Mouse (Mus musculus): ENCODE measurements at regions not wholly inside any gene's neighbourhood (a gene's known extent, or its start where the extent isn't known, plus 50 kb on each side); places are given as distances from the start of the nearest gene placed in this dataset.

- DNase-seq (ENCODE audit: low read depth, low spot score) = no peak
Measured at GRCm38 (mm10) chr13:97559611-97560385, 200.6 kb downstream of the Gm10260 start.

- DNase-seq (ENCODE audit: low read depth, low spot score) = no peak
Measured at GRCm38 (mm10) chr13:97558884-97559283, 201.5 kb downstream of the Gm10260 start.

- DNase-seq (ENCODE audit: low read depth, low spot score) = no peak
Measured at GRCm38 (mm10) chr13:97555312-97555711, 205.1 kb downstream of the Gm10260 start.

GRCm38 (mm10) chr13:97554601-97555000, 205.8 kb downstream of the Gm10260 start:
- no peak for DNase-seq (ENCODE audit: low read depth, low spot score)

GRCm38 (mm10) chr13:97552236-97552635, 208.2 kb downstream of the Gm10260 start:
- DNase-seq (ENCODE audit: low read depth, low spot score) = no peak

GRCm38 (mm10) chr13:97550880-97551279, 209.6 kb downstream of the Gm10260 start:
- DNase-seq (ENCODE audit: low read depth, low spot score) = no peak

- no peak for DNase-seq (ENCODE audit: low read depth, low spot score)
Measured at GRCm38 (mm10) chr13:97550172-97550571, 210.3 kb downstream of the Gm10260 start.

- no peak for DNase-seq (ENCODE audit: low read depth, low spot score)
Measured at GRCm38 (mm10) chr13:97549384-97549783, 211.0 kb downstream of the Gm10260 start.

- no peak for DNase-seq (ENCODE audit: low read depth, low spot score)
Measured at GRCm38 (mm10) chr13:97548527-97548977, 211.9 kb downstream of the Gm10260 start.

- no peak for DNase-seq (ENCODE audit: low read depth, low spot score)
Measured at GRCm38 (mm10) chr13:97546936-97547335, 213.5 kb downstream of the Gm10260 start.

GRCm38 (mm10) chr13:97545971-97546454, 214.4 kb downstream of the Gm10260 start:
- no peak for DNase-seq (ENCODE audit: low read depth, low spot score)

- no peak for DNase-seq (ENCODE audit: low read depth, low spot score)
Measured at GRCm38 (mm10) chr13:97539686-97540085, 220.7 kb downstream of the Gm10260 start.

GRCm38 (mm10) chr13:97538441-97538840, 222.0 kb downstream of the Gm10260 start:
- no peak for DNase-seq (ENCODE audit: low read depth, low spot score)

GRCm38 (mm10) chr13:97537686-97538085, 222.7 kb downstream of the Gm10260 start:
- no peak for DNase-seq (ENCODE audit: low read depth, low spot score)

GRCm38 (mm10) chr13:97537206-97537605, 223.2 kb downstream of the Gm10260 start:
- no peak for DNase-seq (ENCODE audit: low read depth, low spot score)

- no peak for DNase-seq (ENCODE audit: low read depth, low spot score)
Measured at GRCm38 (mm10) chr13:97533896-97534666, 226.4 kb downstream of the Gm10260 start.

GRCm38 (mm10) chr13:97531181-97531580, 229.3 kb downstream of the Gm10260 start:
- no peak for DNase-seq (ENCODE audit: low read depth, low spot score)

- no peak for DNase-seq (ENCODE audit: low read depth, low spot score)
Measured at GRCm38 (mm10) chr13:97530570-97530969, 229.9 kb downstream of the Gm10260 start.

GRCm38 (mm10) chr13:97527958-97528357, 232.5 kb downstream of the Gm10260 start:
- no peak for DNase-seq (ENCODE audit: low read depth, low spot score)

GRCm38 (mm10) chr13:97524847-97525434, 235.5 kb downstream of the Gm10260 start:
- no peak for DNase-seq (ENCODE audit: low read depth, low spot score)

GRCm38 (mm10) chr13:97523523-97524412, 236.7 kb downstream of the Gm10260 start:
- no peak for DNase-seq (ENCODE audit: low read depth, low spot score)

All from embryo, embryonic 11.5 days (tissue).